Mouse (Mus musculus) midbrain, embryonic 14.5 days (tissue): ENCODE data around the gene 1110051M20Rik. TPM values are rescaled to one million over a fixed set of nuclear protein-coding genes. Genes with fewer than 3 reads are reported as not detected.
A peak's percentile ranks its signal among the peaks of the same experiment; 100 is the strongest.

ENCODE experiments used
- ATAC-seq: fragments of 200-750 bp; cut with Nextera tagmentation; 2 replicates; pipeline ENCODE4 v1.8.0; 2017; ENCODE audit warnings: moderate number of reproducible peaks, moderate library complexity; ENCODE audit not compliant: low FRiP score, low TSS enrichment
- DNase-seq: peaks from one replicate; pipeline ENCODE4 v3.0.0-alpha.2; 2015
- H3K27ac ChIP-seq: fragments of 300-500 bp; sonication (generic); replicated peaks from 2 replicates; pipeline ENCODE4 v1.5.1; 2014; ENCODE audit warnings: mild to moderate bottlenecking, low read depth, low read length, moderate library complexity
- H3K27me3 ChIP-seq: fragments of 300-500 bp; sonication (generic); 2 replicates; pipeline ENCODE4 v1.6.1; 2014; ENCODE audit warnings: low read length, control low read depth, mixed read lengths; ENCODE audit not compliant: control insufficient read depth, insufficient read depth
- H3K36me3 ChIP-seq: fragments of 300-500 bp; sonication (generic); 2 replicates; pipeline ENCODE4 v1.6.1; 2014; ENCODE audit warnings: low read length, control low read depth; ENCODE audit not compliant: control insufficient read depth, insufficient read depth
- H3K4me1 ChIP-seq: fragments of 300-500 bp; sonication (generic); 2 replicates; pipeline ENCODE4 v1.6.1; 2014; ENCODE audit warnings: mild to moderate bottlenecking, antibody characterized with exemption, low read length, control low read depth; ENCODE audit not compliant: control insufficient read depth, insufficient read depth
- H3K4me2 ChIP-seq: fragments of 300-500 bp; sonication (generic); 2 replicates; pipeline ENCODE4 v1.6.1; 2014; ENCODE audit warnings: mild to moderate bottlenecking, low read length, moderate library complexity
- H3K4me3 ChIP-seq: fragments of 300-500 bp; sonication (generic); replicated peaks from 2 replicates; pipeline ENCODE4 v1.5.1; 2014; ENCODE audit warnings: low read depth, low read length
- H3K9ac ChIP-seq: fragments of 300-500 bp; sonication (generic); replicated peaks from 2 replicates; pipeline ENCODE4 v1.6.1; 2014; ENCODE audit warnings: mild to moderate bottlenecking, low read length, moderate library complexity
- H3K9me3 ChIP-seq: fragments of 300-500 bp; sonication (generic); 2 replicates; pipeline ENCODE4 v1.6.1; 2016; ENCODE audit warnings: low read length, control low read depth, mixed read lengths; ENCODE audit not compliant: control insufficient read depth
- WGBS: fragments of 180-500 bp; shearing (Covaris S2); extraction: QIAGEN DNeasy Blood & Tissue Kit; methylation state at CpG from one replicate; pipeline ENCODE4 v1.1.7; 2014; 5-methylcytosine and 5-hydroxymethylcytosine counted together
- polyA plus RNA-seq: library from polyadenylated mRNA; unstranded; fragments of >200 nt; fragmentation: Nextera tagmentation; extraction: Ambion mirVana; gene quantifications from 2 replicates; pipeline ENCODE4 v1.2.1, GENCODE M21; 2014

1110051M20Rik gene
- polyA plus RNA-seq, 1 experiment from 2014 or later: 175 TPM

DNA sequence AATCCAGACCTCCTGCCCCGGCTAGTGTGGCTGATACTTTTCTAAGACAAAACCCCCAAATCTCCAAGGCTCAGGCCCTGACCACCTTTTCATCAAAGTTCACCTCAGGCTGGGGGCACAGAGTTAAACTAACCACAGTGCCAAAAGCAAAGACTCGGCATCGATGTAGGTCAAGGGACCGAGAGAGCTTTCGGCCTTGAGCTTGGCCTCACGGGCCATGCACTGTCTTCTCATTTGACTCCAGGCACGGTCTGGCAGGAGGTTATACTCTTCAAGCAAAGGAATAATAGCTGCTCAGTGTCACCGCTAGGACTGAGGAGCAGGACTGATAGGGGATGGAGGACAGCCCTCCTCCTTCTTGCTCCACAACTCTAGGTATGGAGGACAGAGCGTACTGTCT lies 138.6 kb downstream of the 1110051M20Rik start:
- H3K4me2 ChIP-seq: no peak overlapping the region
- DNase-seq: no peak

DNA sequence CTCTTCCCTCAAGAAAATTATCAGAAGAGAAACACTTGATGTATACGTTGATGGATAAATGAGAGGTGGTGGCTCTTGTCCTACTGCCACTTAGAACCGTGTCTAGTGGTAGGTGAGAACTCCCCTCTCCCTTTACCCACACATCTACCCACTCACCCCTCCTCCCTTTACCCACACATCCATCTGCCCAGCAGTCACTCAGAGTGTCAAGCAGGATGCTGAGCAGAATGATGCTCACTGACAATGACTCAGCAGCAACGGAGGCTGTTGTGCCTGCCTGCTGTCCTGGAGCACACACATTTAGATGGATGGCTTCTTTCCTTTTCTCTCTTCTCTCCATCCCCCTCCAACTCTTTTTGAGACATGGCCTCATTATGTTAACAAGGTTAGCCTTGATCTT lies 141.7 kb downstream of the 1110051M20Rik start:
- no peak overlapping the region for H3K4me3 ChIP-seq
- no peaks in the 10 kb centered on the region for H3K36me3 ChIP-seq
- H3K9me3 ChIP-seq: no peaks in the 10 kb centered on the region
- WGBS: 87% methylated on average over 3 of the region's 3 CpGs
- H3K9ac ChIP-seq: no peak overlapping the region
- no peaks in the 10 kb centered on the region for H3K27me3 ChIP-seq
- no peaks in the 10 kb centered on the region for H3K4me1 ChIP-seq
- DNase-seq (no peak), ATAC-seq (no peak)
- H3K4me2 ChIP-seq: no peak overlapping the region
- H3K27ac ChIP-seq: no peak overlapping the region

More for the DNA sequence above, 138.6 kb downstream of the 1110051M20Rik start:
- no peak overlapping the region for H3K9ac ChIP-seq
- ATAC-seq: no peak
- no peaks in the 10 kb centered on the region for H3K27me3 ChIP-seq
- no peaks in the 10 kb centered on the region for H3K9me3 ChIP-seq
- 93% methylated on average over 9 of the region's 9 CpGs for WGBS
- H3K4me1 ChIP-seq: no peaks in the 10 kb centered on the region
- no peak overlapping the region for H3K4me3 ChIP-seq
- no peaks in the 10 kb centered on the region for H3K36me3 ChIP-seq
- H3K27ac ChIP-seq: no peak overlapping the region

DNA sequence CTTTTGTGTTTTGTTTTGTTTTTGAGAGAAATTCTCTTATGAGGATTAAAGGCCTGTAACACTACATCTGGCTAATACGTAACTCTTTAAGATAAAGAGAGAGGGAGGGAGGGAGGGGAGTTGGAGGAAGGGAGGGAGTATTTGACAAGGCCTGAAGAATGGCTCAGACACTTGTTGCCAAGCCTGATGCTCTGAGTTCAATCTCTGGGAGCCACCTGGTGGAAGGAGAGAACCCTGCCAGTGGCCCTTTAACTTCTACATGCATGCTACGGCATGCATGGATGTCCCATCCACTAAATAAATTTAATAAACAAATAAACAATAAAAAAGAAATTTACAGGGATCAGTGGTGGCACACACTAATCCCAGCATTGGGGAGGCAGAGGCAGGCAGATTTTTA lies 142.7 kb downstream of the 1110051M20Rik start:
- Histone ChIP-seq H3K4me2 (no peak overlapping the region), H3K4me1 (no peaks in the 10 kb centered on the region), H3K36me3 (no peaks in the 10 kb centered on the region), H3K9me3 (no peaks in the 10 kb centered on the region), H3K4me3 (no peak overlapping the region), H3K27ac (no peak overlapping the region), H3K9ac (no peak overlapping the region), H3K27me3 (no peaks in the 10 kb centered on the region)
- ATAC-seq (no peak), DNase-seq (no peak)
- 93% methylated on average over 2 of the region's 2 CpGs for WGBS

DNA sequence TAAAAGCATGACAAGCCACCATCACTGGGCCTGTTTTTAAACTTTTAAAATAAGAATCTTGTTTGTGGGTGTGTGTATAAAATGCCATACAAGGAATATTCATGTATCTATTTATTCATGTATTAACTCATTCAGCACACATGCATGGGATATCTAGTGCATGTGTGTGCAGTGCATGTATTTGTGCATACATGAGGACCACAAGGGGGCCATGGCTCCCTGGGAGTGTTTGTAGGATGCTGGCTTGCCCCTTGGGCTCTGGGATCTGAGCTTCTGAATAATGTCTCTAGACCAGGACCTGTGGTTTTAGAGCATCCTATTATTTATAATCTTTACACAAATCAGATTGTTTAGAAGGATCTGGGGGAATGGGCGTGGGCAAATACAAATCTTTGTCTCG lies 143.7 kb downstream of the 1110051M20Rik start:
- Histone ChIP-seq H3K36me3 (no peaks in the 10 kb centered on the region), H3K9ac (no peak overlapping the region), H3K27me3 (no peaks in the 10 kb centered on the region), H3K9me3 (no peaks in the 10 kb centered on the region), H3K4me1 (no peaks in the 10 kb centered on the region), H3K4me3 (no peak overlapping the region), H3K27ac (no peak overlapping the region), H3K4me2 (no peak overlapping the region)
- 88% methylated on average over 2 of the region's 2 CpGs for WGBS
- no peak for DNase-seq
- no peak for ATAC-seq

DNA sequence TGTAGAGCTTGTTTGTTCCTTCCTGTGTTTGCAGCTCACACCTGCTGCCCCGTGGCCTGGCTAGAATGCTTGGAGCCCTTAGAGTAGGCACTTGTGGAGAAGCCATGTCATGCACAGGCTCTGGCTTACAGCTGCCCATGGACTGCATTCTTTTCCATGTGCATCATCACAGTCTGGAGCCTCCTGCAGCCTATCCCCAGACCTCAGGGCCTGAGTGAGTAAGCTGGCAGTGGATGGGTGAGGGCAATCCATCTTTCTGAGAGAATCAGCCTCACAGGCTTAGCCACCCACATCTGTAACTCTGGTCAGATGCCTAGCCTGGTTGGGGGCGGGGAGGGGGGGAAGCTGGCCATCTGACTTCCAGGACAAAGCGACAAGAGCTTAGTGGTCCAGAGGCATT lies 145.3 kb downstream of the 1110051M20Rik start:
- ATAC-seq: no peak
- no peak overlapping the region for H3K4me2 ChIP-seq
- H3K4me1 ChIP-seq: no peaks in the 10 kb centered on the region
- H3K27me3 ChIP-seq: no peaks in the 10 kb centered on the region
- no peaks in the 10 kb centered on the region for H3K9me3 ChIP-seq
- H3K4me3 ChIP-seq: no peak overlapping the region
- no peak overlapping the region for H3K27ac ChIP-seq
- no peak overlapping the region for H3K9ac ChIP-seq
- DNase-seq: no peak
- 0 out of 2 replicates have a peak, but pooled peaks cover 2% of the 10 kb centered on the region for H3K36me3 ChIP-seq
- WGBS: 68% methylated on average over 3 of the region's 3 CpGs

DNA sequence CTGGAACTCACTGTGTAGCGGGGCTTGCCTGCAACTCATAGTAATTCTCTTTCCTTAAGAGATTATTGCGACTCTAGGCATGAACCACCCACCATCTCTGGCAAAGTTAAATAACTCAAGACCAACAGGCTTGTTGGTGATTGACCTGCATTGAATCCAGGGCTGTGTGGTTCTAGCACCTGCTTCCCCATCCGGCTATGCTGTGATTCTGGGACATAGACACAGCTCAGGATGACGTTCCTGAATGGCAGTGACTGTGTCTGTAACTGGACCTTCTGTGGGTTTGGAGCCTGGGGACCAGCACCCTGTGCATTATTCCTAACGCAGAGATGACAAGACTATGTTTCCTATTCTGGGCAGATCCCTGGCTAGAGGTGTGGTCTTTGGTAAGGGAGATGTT lies 148.6 kb downstream of the 1110051M20Rik start:
- DNase-seq (no peak), ATAC-seq (no peak)
- Histone ChIP-seq H3K9ac (no peak overlapping the region), H3K27me3 (no peaks in the 10 kb centered on the region), H3K4me2 (no peak overlapping the region), H3K4me3 (no peak overlapping the region), H3K27ac (no peak overlapping the region), H3K4me1 (no peaks in the 10 kb centered on the region), H3K9me3 (no peaks in the 10 kb centered on the region), H3K36me3 (0 out of 2 replicates have a peak, but pooled peaks cover 2% of the 10 kb centered on the region)
- WGBS: 94% methylated on average over 5 of the region's 5 CpGs

DNA sequence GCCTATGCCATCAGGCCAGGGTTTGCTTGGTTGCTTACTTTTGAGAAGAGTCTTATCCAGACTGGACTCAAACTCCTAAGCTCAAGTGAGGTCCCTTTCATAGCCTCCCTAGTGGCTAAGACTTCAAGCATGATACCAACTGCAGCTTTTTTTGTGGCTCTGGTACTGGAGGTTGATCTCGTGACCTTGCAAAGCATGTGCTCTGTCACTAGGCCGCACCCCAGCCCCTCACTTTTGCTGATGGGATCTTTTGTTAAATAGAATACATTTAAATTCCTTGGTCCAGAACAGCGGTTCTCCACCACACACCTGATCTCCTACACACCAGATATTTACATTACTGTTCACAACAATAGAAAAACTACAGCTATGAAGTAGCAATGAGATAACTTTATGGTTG lies 150.3 kb downstream of the 1110051M20Rik start:
- Histone ChIP-seq H3K27me3 (no peaks in the 10 kb centered on the region), H3K27ac (no peak overlapping the region), H3K4me3 (no peak overlapping the region)

DNA sequence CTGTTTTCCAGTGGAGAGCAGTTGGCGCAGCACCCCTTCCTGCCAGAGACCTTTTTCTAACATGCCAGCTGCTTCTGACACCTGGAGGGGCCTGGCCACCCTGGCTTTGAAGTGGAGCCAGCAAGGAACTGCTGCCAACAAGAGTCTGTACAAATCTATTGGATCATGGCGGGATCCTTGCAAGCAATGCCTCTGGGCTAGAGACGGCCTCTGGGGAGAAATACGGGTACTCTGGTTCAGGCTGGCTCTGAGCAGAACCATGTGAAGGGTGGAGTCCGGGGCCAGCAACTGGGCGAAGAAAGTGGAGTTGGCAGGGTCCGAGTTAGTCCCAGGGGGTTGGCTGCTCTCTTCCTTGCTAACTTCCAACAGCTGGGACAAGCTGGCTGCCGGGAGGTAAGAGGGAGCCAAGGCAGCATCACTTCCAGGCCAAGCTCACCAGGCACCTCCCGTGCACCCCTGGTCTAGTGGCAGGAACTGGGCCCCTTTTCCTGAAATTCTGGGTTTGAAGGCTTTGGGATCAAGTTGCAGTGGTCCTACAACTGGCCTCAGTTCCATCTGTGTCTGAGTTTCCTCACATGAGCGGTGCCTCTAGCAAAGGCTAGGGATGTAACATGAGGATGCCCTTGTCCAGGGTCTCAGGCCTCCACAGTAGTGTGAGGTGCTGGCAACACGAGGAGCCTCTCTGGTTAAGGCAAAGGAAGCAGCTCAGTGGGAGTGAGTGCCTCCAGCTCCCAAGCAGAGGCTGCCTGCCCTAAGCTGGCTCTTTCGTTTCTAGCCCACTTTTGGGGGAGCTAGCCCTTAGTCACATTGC lies 153.1 kb downstream of the 1110051M20Rik start:
- H3K9ac ChIP-seq: no peak overlapping the region
- 84% methylated on average over 12 of the region's 12 CpGs for WGBS
- H3K36me3 ChIP-seq: 0 out of 2 replicates have a peak, but pooled peaks cover 2% of the 10 kb centered on the region
- H3K4me2 ChIP-seq: no peak overlapping the region
- DNase-seq (peak; percentile 23), ATAC-seq (no peak)
- H3K27ac ChIP-seq: no peak overlapping the region
- no peaks in the 10 kb centered on the region for H3K27me3 ChIP-seq
- no peaks in the 10 kb centered on the region for H3K9me3 ChIP-seq
- H3K4me1 ChIP-seq: no peaks in the 10 kb centered on the region
- H3K4me3 ChIP-seq: no peak overlapping the region

More for the DNA sequence above, 150.3 kb downstream of the 1110051M20Rik start:
- no peak for ATAC-seq
- 93% methylated on average over 3 of the region's 3 CpGs for WGBS
- no peak for DNase-seq
- Histone ChIP-seq H3K4me1 (no peaks in the 10 kb centered on the region), H3K9me3 (no peaks in the 10 kb centered on the region), H3K36me3 (0 out of 2 replicates have a peak, but pooled peaks cover 2% of the 10 kb centered on the region), H3K4me2 (no peak overlapping the region), H3K9ac (no peak overlapping the region)

DNA sequence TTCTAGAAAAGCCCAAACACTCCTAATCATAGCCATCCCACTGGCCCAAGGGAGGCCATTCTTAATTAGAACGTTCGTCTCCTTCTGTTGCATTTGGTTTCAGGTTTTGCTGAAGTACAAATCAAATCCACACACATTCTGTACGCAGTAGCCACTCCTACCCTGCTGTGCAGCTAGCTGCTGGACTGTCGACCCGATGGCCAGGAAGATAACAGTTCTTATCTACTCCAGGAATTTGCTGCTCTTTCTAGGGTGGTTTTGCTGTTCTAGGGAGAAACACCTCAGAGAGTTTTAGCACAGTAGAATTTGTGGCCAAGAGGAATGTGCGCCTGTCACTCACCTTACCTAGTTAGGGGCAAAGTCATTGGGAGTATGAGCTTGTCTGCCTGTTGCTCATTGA lies 156.9 kb downstream of the 1110051M20Rik start:
- ATAC-seq (no peak), DNase-seq (no peak)
- Histone ChIP-seq H3K4me3 (no peak overlapping the region), H3K27ac (no peak overlapping the region), H3K27me3 (no peaks in the 10 kb centered on the region), H3K36me3 (0 out of 2 replicates have a peak, but pooled peaks cover 4% of the 10 kb centered on the region), H3K9me3 (no peaks in the 10 kb centered on the region), H3K9ac (no peak overlapping the region), H3K4me1 (no peaks in the 10 kb centered on the region), H3K4me2 (no peak overlapping the region)
- WGBS: 90% methylated on average over 6 of the region's 6 CpGs
